Mouse (Mus musculus): ENCODE measurements around the gene Sytl3.
"Not testable (repeated sequence)": the region's sequence is repeated elsewhere in the genome, so short reads cannot be mapped to it uniquely, and the experiment has no call there.

GRCm38 (mm10) chr17:6713944-6714343, 55.1 kb downstream of the Sytl3 start:
- not testable (repeated sequence) for TF ChIP-seq CTCF, EP300 (IDR thresholded peaks at IDR 0.05; ENCODE audit: low read depth)
